Mouse (Mus musculus) heart, postnatal 0 days (tissue): ENCODE results near the gene Irx1. TPM values are rescaled to one million over a fixed set of nuclear protein-coding genes. Genes with fewer than 3 reads are reported as not detected.

Experiments used
- ATAC-seq: fragments of 200-750 bp; cut with Nextera tagmentation; 2 replicates; pipeline ENCODE4 v1.8.0; 2017; ENCODE audit warnings: low read depth, moderate number of reproducible peaks, moderate library complexity; ENCODE audit not compliant: insufficient read depth
- DNase-seq: peaks from one replicate; pipeline ENCODE4 v3.0.0-alpha.2; 2016; ENCODE audit warnings: low spot score
- H3K27ac ChIP-seq: fragments of 300-500 bp; sonication (generic); 2 replicates; pipeline ENCODE4 v1.5.1; 2014; ENCODE audit warnings: low read depth, mild to moderate bottlenecking
- H3K27me3 ChIP-seq: fragments of 300-500 bp; sonication (generic); 2 replicates; pipeline ENCODE4 v1.6.1; 2014; ENCODE audit warnings: low read length, mixed read lengths; ENCODE audit not compliant: control insufficient read depth, insufficient read depth
- H3K36me3 ChIP-seq: fragments of 300-500 bp; sonication (generic); replicated peaks from 2 replicates; pipeline ENCODE4 v1.6.1; 2014; ENCODE audit warnings: low read length, mixed read lengths; ENCODE audit not compliant: control insufficient read depth, insufficient read depth
- H3K4me1 ChIP-seq: fragments of 300-500 bp; sonication (generic); 2 replicates; pipeline ENCODE4 v1.6.1; 2014; ENCODE audit warnings: antibody characterized with exemption; ENCODE audit not compliant: control insufficient read depth, insufficient read depth
- H3K4me2 ChIP-seq: fragments of 300-500 bp; sonication (generic); 2 replicates; pipeline ENCODE4 v1.6.1; 2014; ENCODE audit warnings: low read depth, mild to moderate bottlenecking, low read length, moderate library complexity
- H3K4me3 ChIP-seq: fragments of 300-500 bp; sonication (generic); 2 replicates; pipeline ENCODE4 v1.5.1; 2014; ENCODE audit warnings: low read depth, low read length
- H3K9ac ChIP-seq: fragments of 300-500 bp; sonication (generic); replicated peaks from 2 replicates; pipeline ENCODE4 v1.6.1; 2014; ENCODE audit warnings: low read depth, low read length, mixed read lengths
- H3K9me3 ChIP-seq: fragments of 300-500 bp; sonication (generic); replicated peaks from 2 replicates; pipeline ENCODE4 v1.6.1; 2016; ENCODE audit warnings: low read length; ENCODE audit not compliant: control insufficient read depth
- CTCF ChIP-seq: IDR thresholded peaks from 2 replicates; pipeline ENCODE4 v1.5.1; 2016; ENCODE audit warnings: antibody characterized with exemption, control low read depth, low read depth
- EP300 ChIP-seq: IDR thresholded peaks from 2 replicates; pipeline ENCODE4 v1.6.1; 2016; ENCODE audit warnings: antibody characterized with exemption, low read depth
- WGBS: fragments of 180-500 bp; shearing (Covaris S2); extraction: QIAGEN DNeasy Blood & Tissue Kit; methylation state at CpG from one replicate; pipeline ENCODE4 v1.1.7; 2014; 5-methylcytosine and 5-hydroxymethylcytosine counted together
- polyA plus RNA-seq: library from polyadenylated mRNA; unstranded; fragments of >200 nt; fragmentation: Nextera tagmentation; extraction: Ambion mirVana; gene quantifications from 2 replicates; pipeline ENCODE4 v1.2.1, GENCODE M21; 2015
- total RNA-seq: library from RNA; depleted of rRNA; stranded (reverse); fragments of >200 nt; gene quantifications from 2 replicates; pipeline ENCODE4 v1.2.3, GENCODE M21; 2014; ENCODE audit warnings: low replicate concordance

Gene Irx1
- total and polyA plus RNA-seq, 2 experiments from 2014 or later = 1.5 to 21.4 TPM

DNA sequence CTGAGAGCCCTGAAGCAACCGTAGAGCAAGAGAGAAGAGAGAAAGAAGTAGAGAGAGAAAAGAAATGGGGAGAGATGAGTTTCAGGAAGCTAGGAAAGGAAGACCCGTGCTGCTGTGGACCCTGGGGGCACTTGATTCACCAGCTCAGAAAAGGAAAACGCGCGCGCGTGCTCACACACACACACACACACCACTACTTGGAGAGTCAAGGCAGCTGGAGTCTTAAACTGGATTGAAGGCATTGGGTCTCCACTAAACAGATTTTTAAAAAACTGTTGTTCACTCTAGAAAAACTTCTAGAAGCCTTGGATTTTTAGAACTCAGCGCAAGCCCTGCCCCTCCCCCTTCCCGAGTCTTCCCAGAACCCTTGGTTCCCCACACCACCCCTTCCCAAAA is 3.2 kb downstream of the Irx1 start:
- no peaks in the 10 kb centered on the region for H3K9me3 ChIP-seq
- TF ChIP-seq EP300 = no peak
- TF ChIP-seq CTCF = no peak
- peak overlapping the region; percentile 68 for H3K4me3 ChIP-seq
- peaks cover 97% of the 10 kb centered on the region for H3K27me3 ChIP-seq
- no peak overlapping the region for H3K27ac ChIP-seq
- DNase-seq (no peak), ATAC-seq (no peak)
- H3K9ac ChIP-seq = no peak overlapping the region; the same call in 1 of the 2 replicates
- 17% methylated on average over 9 of the region's 9 CpGs for WGBS
- H3K4me1 ChIP-seq = 0 out of 2 replicates have a peak, but pooled peaks cover 2% of the 10 kb centered on the region
- H3K36me3 ChIP-seq = no peaks in the 10 kb centered on the region
- H3K4me2 ChIP-seq = peak overlapping the region; percentile 69

DNA sequence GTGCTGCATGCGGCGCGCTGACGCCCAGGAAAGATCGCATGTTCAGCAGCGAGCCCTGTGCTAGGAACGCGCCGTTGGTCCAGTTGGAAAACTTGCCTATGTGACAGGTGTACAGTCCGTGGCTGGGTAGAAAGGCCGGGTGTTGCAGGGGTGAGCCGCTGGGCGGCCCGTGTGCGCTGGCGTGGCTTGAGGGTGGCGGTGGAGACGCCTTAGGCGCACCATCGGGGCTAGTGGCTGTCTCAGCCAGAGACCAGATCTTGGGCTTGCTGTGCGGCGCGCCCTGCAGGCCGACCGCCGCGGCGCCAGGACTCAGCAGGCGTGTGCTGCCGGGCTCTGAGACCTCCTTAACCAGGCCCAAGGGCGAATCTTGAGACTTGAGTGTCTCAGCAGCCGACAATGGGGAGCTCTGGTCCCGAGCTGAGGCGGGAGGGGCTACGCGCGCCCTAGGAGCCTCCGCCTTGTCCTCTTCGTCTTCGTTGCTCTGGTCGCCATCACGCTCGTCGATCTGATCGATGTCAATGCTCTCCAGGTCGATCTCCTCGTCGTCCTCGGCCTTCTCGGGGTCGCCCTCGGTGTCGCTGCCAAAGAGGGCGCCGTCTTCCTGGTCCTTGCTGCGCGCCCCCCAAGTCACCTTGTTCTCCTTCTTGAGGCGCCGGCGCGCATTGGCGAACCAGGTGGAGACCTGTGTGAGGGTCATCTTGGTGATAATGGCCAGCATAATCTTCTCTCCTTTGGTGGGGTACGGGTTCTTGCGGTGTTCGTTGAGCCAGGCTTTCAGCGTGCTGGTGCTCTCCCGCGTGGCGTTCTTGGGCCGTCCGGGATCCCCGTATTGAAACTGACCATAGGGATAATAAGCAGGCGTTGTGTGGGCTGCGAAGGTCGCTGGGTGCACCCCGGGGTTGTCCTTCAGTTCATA is 3.9 kb downstream of the Irx1 start:
- no peak for TF ChIP-seq CTCF
- TF ChIP-seq EP300 = no peak
- WGBS = 10% methylated on average over 76 of the region's 76 CpGs
- ATAC-seq = no peak
- peak overlapping the region; percentile 69 for H3K4me2 ChIP-seq
- 0 out of 2 replicates have a peak, but pooled peaks cover 2% of the 10 kb centered on the region for H3K4me1 ChIP-seq
- H3K27ac ChIP-seq = no peak overlapping the region
- H3K36me3 ChIP-seq = no peaks in the 10 kb centered on the region
- peak overlapping the region; percentile 68 for H3K4me3 ChIP-seq
- no peak for DNase-seq
- no peaks in the 10 kb centered on the region for H3K9me3 ChIP-seq
- peaks cover 96% of the 10 kb centered on the region for H3K27me3 ChIP-seq
- H3K9ac ChIP-seq = no peak overlapping the region; the same call in 1 of the 2 replicates

DNA sequence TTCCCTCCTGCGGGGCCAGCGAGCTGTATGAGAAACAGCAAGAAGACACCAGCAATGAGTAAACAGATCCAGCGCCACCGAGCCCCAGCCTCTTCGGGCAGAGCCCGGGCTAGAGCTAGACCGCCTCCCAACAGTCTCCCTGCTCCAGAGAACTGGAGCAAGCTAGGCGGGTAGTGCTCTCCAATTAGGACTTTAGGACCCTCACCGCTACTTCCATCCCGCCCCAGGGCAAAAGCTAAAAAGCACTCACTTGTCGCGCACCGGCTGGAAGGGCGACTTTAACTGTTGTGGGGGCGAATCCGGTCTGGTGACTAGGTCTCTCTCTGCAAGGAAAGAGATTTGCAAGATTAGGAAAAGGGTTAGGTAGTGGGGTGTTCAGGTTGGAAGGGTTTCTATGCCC is 4.9 kb downstream of the Irx1 start:
- ATAC-seq (no peak), DNase-seq (no peak)
- Histone ChIP-seq H3K27me3 (peaks cover 86% of the 10 kb centered on the region), H3K9me3 (no peaks in the 10 kb centered on the region), H3K9ac (no peak overlapping the region), H3K4me3 (peak overlapping the region; percentile 19; the same call in 1 of the 2 replicates), H3K4me1 (0 out of 2 replicates have a peak, but pooled peaks cover 2% of the 10 kb centered on the region), H3K4me2 (peak overlapping the region; percentile 69), H3K36me3 (no peaks in the 10 kb centered on the region), H3K27ac (no peak overlapping the region)
- TF ChIP-seq CTCF (no peak), EP300 (no peak)
- 32% methylated on average over 16 of the region's 16 CpGs for WGBS

DNA sequence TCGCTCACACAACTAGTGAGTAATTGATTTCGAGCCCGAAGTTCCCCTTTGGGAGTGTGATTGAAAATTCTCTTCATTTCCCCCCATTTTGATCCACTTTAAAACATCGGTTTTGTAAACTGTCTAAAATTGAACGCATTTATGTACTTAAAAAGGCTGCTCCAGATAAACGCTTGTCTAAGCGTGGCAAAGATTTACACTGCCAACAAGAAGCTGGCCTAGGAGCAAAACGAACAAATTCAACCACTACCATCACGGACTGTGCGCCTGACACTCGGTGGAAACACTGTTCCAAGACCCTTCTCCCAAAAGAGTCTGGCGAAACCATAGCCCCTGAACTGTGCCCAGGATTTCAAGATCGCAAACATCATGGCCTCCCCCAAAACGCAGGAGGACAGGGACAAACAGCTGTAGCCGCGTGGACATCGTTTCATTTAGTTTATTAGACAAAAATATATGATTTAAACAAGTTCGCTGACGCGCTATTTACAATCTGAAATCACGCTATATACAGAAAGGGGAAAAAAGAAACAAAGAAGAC is 5.6 kb downstream of the Irx1 start:
- H3K9me3 ChIP-seq = no peaks in the 10 kb centered on the region
- H3K4me2 ChIP-seq = no peak overlapping the region
- H3K27ac ChIP-seq = no peak overlapping the region
- peaks cover 79% of the 10 kb centered on the region for H3K27me3 ChIP-seq
- no peaks in the 10 kb centered on the region for H3K4me1 ChIP-seq
- 35% methylated on average over 21 of the region's 21 CpGs for WGBS
- no peak for DNase-seq
- TF ChIP-seq CTCF = no peak
- no peak for TF ChIP-seq EP300
- H3K9ac ChIP-seq = no peak overlapping the region
- no peak for ATAC-seq
- H3K36me3 ChIP-seq = no peaks in the 10 kb centered on the region
- H3K4me3 ChIP-seq = peak overlapping the region; percentile 19; the same call in 1 of the 2 replicates

DNA sequence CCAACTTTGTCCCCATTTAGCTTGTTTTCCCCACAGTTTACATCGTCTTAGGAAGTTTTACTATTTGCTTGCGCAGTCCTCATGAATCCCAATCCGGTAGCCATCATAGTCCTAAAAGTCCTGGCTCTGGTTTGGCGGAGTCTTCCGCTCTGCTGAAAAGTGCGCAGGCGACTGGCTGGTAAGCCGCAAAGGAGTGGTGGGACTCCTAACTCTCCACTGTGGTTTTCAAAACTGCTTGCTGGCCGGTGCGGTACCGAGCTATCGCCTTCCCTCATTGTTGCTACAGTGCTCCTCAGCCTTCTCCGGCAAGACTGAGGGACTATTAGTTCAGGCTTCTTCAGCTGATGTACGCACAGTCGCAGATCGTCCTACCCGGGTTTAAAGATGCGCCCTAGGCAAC is 6.4 kb downstream of the Irx1 start:
- DNase-seq (no peak), ATAC-seq (no peak)
- H3K4me3 ChIP-seq = no peak overlapping the region
- no peaks in the 10 kb centered on the region for H3K9me3 ChIP-seq
- H3K9ac ChIP-seq = no peak overlapping the region
- no peaks in the 10 kb centered on the region for H3K36me3 ChIP-seq
- TF ChIP-seq EP300 = no peak
- no peak for TF ChIP-seq CTCF
- H3K4me2 ChIP-seq = no peak overlapping the region
- no peaks in the 10 kb centered on the region for H3K4me1 ChIP-seq
- no peak overlapping the region for H3K27ac ChIP-seq
- WGBS = 36% methylated on average over 18 of the region's 18 CpGs
- H3K27me3 ChIP-seq = peaks cover 71% of the 10 kb centered on the region
